Mouse (Mus musculus) cerebellum, adult 2 months (tissue): ENCODE measurements around the gene Slc25a26.

Experiments used
- CTCF ChIP-seq: fragments of 200-500 bp; IDR thresholded peaks from 2 replicates; pipeline ENCODE4 v1.5.1; 2011; ENCODE audit warnings: low read depth, mild to moderate bottlenecking, control low read depth, low read length, moderate library complexity, borderline replicate concordance; ENCODE audit not compliant: insufficient read depth
- POLR2A ChIP-seq: fragments of 200-500 bp; IDR thresholded peaks from 2 replicates; pipeline ENCODE4 v1.6.1; 2011; ENCODE audit warnings: low read length, control low read depth, borderline replicate concordance; ENCODE audit not compliant: insufficient read depth

DNA sequence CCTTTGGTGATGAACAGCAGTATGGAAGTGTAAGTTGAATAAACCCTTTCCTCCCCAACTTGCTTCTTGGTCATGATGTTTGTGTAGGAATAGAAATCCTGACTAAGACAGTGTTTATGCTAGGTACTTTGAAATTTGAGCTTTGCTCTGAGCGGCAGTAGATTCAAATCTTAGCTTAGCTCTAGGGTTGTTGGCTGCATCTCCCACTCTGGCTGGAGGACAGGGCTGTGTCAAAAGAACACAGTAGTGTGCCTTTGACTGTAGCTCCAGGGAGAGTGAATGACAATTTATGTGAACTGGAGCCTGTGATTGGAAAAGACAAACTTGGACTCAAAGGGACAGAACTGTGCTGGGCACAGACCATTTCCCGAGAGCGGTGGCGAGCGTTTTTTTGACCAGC lies 53.0 kb downstream of the Slc25a26 start:
- no peak for TF ChIP-seq POLR2A
- TF ChIP-seq CTCF, result no peak
